Mouse (Mus musculus) kidney, postnatal 4 days (tissue): ENCODE measurements around the gene Itsn1.

Experiments
- DNase-seq, 2 experiments: peaks; one replicate each; pipeline ENCODE4 v3.0.0; 2021; ENCODE audit warnings: mixed read lengths in 2 of 2

Itsn1 gene

DNA sequence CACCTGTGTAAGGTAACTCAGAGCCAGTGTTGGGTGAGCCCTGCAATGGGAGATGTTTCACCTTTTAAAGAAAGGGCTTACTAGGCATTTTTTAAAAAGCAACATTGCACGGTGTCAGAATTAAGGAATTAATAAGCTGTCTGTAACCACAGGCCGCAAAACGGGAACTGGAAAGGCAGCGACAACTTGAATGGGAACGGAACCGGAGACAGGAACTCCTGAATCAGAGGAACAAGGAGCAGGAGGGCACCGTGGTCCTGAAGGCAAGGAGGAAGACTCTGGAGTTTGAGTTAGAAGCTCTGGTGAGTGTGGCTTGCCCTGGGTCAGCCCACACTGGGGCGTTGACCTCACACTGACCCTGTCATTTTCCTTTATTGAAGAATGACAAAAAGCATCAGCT is 91.2 kb downstream of the Itsn1 start:
- no peak for DNase-seq

GRCm38 (mm10) chr16:91822325-91822724 is 93.2 kb downstream of the Itsn1 start:
- no peak for DNase-seq

GRCm38 (mm10) chr16:91822759-91823158 is 93.7 kb downstream of the Itsn1 start:
- no peak for DNase-seq

DNA sequence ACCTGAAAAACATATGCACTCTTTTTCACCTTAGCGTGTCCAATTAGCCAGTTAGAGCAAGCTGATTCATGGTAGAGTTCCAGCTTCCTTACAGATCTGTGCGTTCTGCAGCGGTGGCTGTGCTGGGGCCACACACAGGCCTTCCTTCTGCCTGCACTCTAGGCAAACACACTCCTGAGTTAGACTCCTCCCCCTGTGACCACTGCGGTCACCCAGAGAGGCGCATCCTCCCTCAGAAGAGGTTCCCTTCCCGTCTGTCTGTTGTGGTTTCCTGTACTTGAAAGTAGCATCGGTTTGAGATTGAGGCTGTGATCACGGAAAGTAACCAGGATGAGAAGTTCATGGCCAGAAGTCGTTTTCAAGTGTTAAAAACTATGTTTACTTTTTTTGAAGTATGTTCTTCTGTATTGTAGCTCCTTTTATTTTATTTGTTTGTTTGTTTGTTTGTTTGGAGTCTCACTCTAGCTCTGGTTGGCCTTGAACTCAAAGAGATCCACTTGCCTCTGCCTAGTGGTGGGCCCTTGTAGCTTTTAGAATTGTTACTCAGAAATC is 96.8 kb downstream of the Itsn1 start:
- no peak for DNase-seq

DNA sequence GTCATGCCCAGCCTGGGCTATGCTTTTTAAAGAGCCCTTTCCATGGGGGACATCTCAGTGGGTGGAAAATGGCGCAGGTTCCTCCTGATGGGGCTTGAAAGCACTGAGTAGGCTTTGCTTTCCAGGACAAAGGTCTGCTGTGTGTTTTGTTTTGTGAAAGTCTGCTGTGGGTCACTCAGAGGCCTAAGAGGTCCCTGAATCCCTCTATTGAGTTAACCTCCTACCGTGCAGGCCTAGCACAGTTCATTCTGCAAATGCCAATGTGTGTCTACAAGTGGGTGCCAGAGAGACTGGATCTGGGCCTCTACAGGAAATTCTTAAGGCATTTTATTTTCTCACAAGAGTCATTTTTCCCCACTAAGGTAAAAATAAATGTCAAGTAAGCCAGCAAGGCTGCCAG is 97.8 kb downstream of the Itsn1 start:
- DNase-seq: no peak

DNA sequence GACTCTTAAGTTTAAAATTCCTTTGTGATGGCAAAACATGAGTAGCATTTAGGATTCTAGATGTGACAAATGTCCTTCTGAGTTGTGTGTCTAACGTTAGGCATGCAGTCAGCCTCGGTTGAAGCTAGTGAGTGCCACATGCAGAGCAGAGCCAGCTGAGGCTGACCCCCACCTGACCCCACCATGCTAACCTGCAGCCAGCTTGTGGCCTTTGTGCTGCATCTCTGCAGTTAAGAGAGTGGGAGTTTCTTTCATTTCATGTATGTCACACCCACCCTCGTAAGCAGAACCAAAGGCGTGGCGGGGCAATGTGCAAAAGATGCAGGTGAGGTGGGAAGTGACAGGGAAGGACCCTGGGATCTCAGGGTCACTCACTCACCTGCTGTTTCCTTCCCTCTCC is 98.4 kb downstream of the Itsn1 start:
- DNase-seq: no peak

GRCm38 (mm10) chr16:91828160-91828559 is 99.1 kb downstream of the Itsn1 start:
- DNase-seq: no peak

DNA sequence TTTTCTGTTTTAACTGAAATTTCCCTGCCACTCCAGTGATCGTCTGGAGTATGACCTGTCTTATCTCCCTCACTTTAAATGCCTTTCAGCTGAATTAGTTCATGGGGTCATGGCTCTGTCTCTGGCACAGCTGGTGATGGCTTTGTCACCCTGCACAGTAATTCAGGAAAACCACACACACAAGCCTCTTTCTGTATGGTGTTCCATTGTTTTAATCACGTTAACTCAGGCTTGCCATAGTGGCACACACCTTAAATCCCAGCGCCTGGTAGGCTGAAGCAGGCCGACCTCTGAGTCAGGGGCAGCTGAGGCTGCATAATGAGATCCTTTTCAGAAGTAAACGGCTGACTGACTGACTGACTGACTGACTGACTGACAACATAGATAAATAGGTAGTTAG is 99.5 kb downstream of the Itsn1 start:
- DNase-seq: no peak

- DNase-seq: no peak
Measured at GRCm38 (mm10) chr16:91829121-91829520, 100.0 kb downstream of the Itsn1 start.

DNA sequence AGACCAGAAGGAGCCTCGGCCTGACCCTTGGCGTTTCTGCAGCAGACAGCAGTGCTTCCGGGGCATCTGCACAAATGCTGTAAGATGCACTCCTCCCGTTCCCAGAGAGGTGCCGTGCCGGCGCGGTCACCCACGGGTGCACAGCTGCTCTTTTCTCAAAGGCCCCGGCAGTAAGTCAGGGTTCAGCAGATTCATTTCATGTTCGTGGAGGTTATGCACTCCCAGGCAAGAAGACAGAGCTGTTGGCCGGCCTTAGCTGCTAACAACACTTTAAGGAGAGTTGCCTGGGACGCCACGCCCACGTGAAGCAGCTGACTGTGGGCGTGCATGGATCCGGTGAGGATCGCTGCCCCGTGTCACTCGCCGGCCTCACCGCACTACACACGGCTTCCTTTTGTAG is 101.2 kb downstream of the Itsn1 start:
- peak; percentile 54 to 72 for DNase-seq

GRCm38 (mm10) chr16:91833121-91833520 is 104.0 kb downstream of the Itsn1 start:
- DNase-seq: no peak

DNA sequence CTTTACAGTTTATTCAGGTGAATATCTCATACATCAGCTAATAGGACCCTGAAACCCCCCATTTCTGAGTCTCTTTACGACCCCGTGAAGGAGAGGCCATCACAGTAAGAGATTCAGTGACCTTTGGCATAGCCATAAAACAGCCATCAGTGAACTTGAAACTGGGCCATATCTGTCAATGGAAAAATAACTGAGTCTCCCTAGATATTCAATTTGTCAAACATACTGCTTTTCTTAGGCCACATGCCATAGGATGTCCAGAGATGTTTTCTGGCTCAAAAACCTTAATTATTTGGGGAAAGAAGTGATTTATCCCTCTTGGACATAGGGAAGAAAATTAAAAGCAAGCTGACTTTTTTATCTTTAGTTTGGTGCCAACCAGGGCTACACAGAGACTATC is 104.5 kb downstream of the Itsn1 start:
- no peak for DNase-seq

GRCm38 (mm10) chr16:91833981-91834380 is 104.9 kb downstream of the Itsn1 start:
- no peak for DNase-seq

- no peak for DNase-seq
Measured at GRCm38 (mm10) chr16:91835790-91836189, 106.7 kb downstream of the Itsn1 start.

DNA sequence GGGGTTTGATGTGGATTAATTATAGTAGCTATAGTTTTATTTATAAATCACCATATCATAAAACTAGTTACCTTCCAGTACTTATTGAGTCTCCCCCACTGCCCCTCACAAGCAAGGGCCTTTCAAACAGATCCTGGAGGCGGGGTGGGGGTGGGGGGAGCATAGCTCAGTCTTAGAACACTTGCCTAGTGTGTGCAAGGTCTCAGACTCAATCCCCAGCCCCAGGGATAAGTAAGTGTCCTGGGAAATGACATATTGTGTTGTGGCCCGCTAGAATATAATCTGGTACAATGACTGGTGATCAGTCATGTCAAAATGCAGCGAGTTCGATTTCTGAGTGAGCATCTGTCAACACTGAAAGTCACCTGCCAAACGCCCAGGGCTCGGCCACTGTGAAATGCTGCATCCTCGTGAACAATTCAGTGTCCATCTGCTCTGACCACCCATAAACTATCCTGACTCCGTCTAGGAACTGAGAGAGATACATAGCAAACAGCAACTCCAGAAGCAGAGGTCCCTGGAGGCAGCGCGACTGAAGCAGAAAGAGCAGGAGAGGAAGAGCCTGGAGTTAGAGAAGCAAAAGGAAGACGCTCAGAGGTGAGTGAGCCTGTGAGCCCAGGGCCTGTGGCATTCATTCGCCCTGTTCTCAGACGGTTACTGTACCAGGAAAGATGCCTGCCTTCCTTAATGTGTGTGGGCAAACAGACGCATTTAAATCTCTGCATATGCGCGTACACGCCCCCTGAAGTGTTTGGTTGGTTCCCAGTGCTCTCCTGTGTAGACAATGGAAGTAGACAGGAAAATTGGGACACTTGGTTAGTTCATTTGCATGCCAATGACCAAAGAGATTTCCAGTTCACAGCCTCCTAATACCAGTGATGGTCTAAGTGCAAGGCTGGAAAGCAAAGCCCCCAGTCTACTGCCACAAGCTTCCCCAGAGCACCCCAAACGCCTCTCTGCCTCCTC is 107.8 kb downstream of the Itsn1 start:
- no peak for DNase-seq

DNA sequence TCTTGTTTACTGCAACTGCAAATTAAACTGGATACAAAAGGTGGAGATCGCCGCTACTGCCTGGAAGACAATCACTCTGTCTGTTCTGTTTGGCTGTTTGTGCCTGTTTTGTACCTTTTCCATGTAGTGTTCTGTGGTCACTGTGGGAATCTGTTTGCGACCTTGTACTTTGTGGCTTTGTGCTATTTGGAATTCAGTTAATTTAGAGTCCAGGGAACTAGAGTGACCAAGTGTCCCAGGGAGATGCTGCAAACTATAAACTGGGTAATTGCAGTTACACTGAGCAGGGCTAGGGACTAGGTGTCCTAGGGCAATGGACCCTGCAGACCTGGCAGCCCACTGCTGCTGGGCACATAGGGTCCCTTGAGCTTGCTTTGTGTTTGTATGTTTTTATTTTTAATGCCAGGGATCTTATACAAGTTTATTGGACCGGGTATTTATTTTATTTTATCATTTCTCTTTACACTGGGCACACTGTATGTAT is 108.5 kb downstream of the Itsn1 start:
- no peak for DNase-seq

DNA sequence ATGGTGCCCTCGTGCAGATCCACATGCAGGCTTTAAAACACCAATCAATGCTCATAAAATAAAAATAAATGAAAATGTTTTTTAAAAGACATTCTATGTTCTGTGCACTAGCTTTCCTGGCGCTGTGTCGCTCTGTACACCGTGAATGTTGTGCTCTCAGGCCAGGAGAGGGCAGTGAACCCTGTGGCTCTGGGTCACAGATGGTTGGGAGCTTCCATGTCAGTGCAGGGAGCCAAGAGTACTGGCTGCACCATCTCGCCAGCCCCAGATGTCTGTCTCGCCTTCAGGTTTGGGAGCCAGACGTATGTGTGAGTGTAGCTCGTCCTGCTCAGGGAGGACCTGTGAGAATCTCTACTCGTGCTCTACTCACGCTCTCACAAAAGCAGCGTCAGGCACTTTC is 109.7 kb downstream of the Itsn1 start:
- no peak for DNase-seq

GRCm38 (mm10) chr16:91839462-91839861 is 110.4 kb downstream of the Itsn1 start:
- DNase-seq: peak; percentile 78 to 84

DNA sequence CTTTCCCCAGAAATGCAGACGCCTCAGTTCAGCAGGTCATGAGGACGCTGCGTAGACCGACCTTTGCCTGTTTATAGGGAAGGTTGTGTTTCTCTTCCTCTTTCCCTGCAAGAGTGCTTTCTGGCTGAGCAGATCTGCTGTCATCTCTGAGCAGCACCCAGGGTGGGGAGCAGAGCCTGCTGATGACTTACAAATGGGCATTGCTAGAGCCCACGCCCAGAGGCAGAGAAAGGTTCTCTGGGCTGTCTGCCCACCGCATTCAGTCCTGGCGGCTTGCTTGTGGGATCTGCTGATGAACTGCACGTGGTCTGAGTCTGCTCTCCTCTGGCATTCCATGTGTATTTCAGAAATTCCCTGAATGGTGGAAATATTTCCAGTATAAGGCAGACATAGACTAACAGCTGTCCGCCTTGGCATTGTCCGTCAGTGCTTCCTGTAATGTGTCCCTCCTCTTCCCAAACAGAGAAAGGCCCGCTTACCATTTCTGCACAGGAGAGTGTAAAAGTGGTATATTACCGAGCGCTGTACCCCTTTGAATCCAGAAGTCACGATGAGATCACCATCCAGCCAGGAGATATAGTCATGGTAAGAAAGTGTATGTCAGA is 112.0 kb downstream of the Itsn1 start:
- DNase-seq: peak in 1 of 2 experiments; percentile 40

DNA sequence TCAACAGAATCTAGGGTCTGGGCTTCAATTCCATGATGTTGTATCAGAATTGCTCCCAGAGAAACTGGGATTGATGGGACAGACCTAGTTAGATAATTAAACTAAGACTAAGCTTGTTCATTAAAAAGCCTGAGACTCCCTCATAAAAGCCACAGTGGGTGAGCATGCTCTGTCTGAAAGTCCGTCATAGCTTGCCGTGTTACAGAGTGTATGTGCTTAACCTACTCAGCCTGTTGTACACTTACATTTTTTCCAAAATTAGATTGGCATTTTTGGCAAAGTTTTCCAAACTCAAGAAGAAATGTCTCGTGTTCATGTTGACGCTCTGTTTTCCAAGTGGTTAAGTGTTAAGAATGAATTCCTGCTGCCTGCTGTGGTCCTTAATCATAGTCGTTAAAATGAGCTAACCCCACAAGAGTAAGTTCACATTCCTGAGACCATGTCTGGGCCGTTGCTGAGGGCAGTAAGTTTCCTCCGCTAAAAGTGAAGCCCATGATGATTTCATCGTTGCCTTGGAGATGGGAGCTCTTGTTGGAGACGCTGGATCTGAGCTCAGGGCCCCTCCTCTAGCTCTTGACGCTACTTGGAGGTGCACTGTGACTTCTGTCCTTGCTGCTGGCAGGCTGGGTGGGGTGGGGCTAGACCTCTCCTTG is 117.1 kb downstream of the Itsn1 start:
- DNase-seq: peak in 1 of 2 experiments; percentile 61

GRCm38 (mm10) chr16:91847525-91848225 is 118.6 kb downstream of the Itsn1 start:
- no peak for DNase-seq

DNA sequence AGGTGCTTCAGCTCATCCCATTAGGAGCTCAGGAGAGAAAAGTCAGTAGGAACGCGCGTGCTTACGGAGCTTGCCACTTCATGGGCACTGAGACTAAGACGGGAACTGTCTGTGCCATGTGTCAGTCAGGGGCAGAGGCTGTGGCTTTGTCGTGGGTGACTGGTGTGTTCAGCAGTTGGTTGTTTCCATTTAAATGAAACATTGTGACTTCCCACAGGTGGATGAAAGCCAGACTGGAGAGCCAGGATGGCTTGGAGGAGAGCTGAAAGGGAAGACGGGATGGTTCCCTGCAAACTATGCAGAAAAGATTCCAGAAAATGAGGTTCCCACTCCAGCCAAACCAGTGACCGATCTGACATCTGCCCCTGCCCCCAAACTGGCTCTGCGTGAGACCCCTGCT is 119.4 kb downstream of the Itsn1 start:
- DNase-seq: no peak
